Mouse (Mus musculus): Measurements from ENCODE around the gene Rpf1.

GRCm38 (mm10) chr3:146486464-146486863 lies 34.8 kb downstream of the Rpf1 start:
- peak; percentile 51 for TF ChIP-seq CTCF (IDR thresholded peaks at IDR 0.05; ENCODE audit: low read depth)
- no peak for TF ChIP-seq EP300 (IDR thresholded peaks at IDR 0.05; ENCODE audit: low read depth)
